Mouse (Mus musculus): ENCODE data around the gene Gm20388.

GRCm38 (mm10) chr8:120783781-120784180 is 873.1 kb downstream of the Gm20388 start:
- TF ChIP-seq CTCF (IDR thresholded peaks at IDR 0.05; ENCODE audit: borderline replicate concordance, extremely low read depth, insufficient read depth, insufficient read length) (no peak), POLR2A (IDR thresholded peaks at IDR 0.05; ENCODE audit: borderline replicate concordance, extremely low read depth, insufficient read depth, insufficient read length, poor library complexity, severe bottlenecking) (no peak)

All from brain, embryonic 14.5 days (tissue).